Mouse (Mus musculus) brown adipose tissue, adult 24 weeks (tissue): ENCODE measurements at regions not wholly inside any gene's neighbourhood (a gene's known extent, or its start where the extent isn't known, plus 50 kb on each side); places are given as distances from the start of the nearest gene placed in this dataset.
"Not testable (repeated sequence)": the region's sequence is repeated elsewhere in the genome, so short reads cannot be mapped to it uniquely, and the experiment has no call there.

Experiments used
- H3K27ac ChIP-seq: fragments of 200-500 bp; replicated peaks from 2 replicates; pipeline ENCODE4 v1.5.1; 2012; ENCODE audit warnings: low read depth, mild to moderate bottlenecking, low read length
- H3K4me1 ChIP-seq: fragments of 200-500 bp; 2 replicates; pipeline ENCODE4 v1.6.1; 2012; ENCODE audit warnings: low read length, mixed read lengths; ENCODE audit not compliant: control insufficient read depth, insufficient read depth, insufficient read length
- H3K4me3 ChIP-seq: fragments of 200-500 bp; 2 replicates; pipeline ENCODE4 v1.5.1; 2012; ENCODE audit warnings: low read depth, mild to moderate bottlenecking, low read length, moderate library complexity; ENCODE audit not compliant: insufficient read depth

DNA sequence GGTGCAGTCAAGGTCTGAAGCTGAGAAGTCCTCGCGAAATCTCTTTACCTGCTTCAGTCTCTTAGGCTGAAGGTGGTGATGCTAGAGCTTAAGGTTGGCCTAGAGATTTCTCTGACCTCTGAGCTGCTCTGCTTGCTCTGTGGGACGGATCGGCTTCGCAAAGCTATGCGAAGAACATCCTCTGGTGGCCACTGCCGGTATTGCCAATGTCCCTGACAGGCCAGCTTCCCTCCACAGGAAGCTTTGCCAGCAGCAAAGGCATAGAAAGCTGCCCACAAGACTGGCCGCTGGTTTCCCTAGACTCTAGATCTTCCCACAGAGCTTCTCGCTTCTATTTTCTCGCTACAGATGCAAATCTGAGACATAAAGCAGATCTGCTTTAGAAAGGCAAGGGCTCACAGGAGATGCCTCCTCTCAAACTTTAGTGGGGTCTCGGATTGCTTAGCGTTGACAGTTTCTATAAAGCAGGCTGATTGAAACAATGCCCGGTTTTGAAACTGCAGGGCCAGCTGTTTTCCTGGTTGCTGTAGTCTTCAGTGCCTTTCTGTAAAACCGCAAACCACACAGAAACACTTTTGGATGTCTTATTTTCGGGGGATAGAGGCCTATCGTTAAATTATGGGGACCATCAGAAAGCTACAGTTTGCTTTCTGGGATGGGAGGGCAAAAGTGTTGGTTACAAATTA lies 153.7 kb downstream of the Car8 start:
- H3K4me1 ChIP-seq = no peaks in the 10 kb centered on the region
- H3K4me3 ChIP-seq = no peak overlapping the region
- no peak overlapping the region for H3K27ac ChIP-seq

DNA sequence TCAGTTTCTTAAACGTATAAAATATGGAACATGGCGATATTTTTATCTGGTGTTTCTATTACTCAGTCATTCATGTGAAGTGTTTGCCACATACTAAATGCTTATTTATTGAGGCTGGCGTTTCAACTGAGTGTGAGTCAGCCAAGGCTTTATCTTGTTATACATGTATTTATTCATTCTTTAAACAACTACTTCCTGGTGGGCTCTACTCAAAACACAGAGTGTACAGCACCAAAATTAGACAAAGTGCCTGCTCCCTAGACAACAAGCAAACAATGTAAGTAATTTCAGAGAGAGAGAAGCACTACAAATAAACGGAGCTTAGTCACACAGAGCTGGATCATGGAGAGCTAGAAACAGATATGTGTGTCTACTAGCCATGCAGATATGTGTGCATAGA lies 159.5 kb downstream of the Car8 start:
- Histone ChIP-seq H3K27ac (no peak overlapping the region), H3K4me3 (no peak overlapping the region), H3K4me1 (no peaks in the 10 kb centered on the region)

- Histone ChIP-seq H3K4me3 (no peak overlapping the region), H3K27ac (no peak overlapping the region), H3K4me1 (no peaks in the 10 kb centered on the region)
Observed at GRCm38 (mm10) chr4:8072989-8073573, 165.8 kb downstream of the Car8 start.

DNA sequence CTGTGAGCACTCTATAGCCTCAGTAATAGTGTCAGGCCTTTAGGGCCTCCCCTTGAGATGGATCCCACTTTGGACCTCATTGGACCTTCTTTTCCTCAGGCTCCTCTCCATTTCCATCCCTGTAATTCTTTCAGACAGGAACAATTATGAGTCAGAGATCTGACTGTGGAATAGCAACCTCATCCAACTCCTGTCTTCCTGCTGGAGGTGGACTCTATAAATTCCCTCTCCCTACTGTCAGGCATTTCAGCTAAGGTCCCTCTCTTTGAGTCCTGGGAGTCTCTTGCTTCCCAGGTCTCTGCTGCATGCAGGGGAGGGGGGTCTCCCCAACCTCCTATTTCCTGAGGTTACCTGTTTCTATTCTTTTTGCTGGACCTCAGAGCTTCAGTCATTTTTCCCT lies 168.1 kb downstream of the Car8 start:
- H3K4me3 ChIP-seq, H3K27ac ChIP-seq, H3K4me1 ChIP-seq: not testable (repeated sequence)

DNA sequence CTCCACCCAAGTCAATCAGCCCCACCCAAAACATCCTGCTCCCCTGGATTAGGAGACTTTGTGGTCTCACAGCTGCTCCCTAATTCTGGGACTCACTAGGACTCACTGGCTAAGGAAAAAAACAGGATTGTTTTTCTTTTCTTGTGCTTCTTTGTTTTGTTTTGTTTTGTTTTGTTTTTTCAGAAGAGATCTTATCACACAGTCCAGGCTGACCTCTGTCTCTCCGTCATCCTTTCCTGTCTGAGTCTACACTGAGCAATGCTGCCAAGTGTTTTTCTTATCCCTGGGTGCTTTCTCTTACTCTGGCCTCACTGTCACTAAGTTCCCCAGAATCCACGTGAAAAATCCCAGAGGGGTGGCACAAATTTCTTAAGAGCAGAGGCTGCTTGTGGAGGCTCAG lies 170.8 kb downstream of the Car8 start:
- H3K4me3 ChIP-seq = no peak overlapping the region
- no peak overlapping the region; the same call in 1 of the 2 replicates for H3K27ac ChIP-seq
- peaks cover 7% of the 10 kb centered on the region; the same call in 1 of the 2 replicates for H3K4me1 ChIP-seq

DNA sequence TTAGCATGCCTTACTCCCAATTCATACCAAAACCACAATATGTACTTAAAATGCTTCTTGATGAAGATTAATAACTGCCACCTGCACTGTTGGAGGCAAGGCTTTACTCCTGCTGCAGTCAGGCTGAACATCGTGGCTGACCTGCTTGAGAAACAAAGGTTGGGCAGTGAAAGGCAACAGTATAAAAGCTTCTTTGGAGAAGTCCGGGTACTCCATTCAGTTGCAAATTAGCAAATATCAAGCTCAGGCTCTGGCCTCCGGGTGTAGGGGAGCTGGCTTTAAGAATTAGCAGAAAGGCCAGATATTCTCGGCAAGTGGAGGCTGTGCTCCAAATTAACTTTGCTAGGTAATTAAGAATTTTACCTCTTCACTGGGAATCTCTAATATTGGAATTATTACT lies 197.1 kb downstream of the Car8 start:
- no peaks in the 10 kb centered on the region for H3K4me1 ChIP-seq
- no peak overlapping the region for H3K4me3 ChIP-seq
- no peak overlapping the region for H3K27ac ChIP-seq

GRCm38 (mm10) chr4:8037863-8038262 lies 201.0 kb downstream of the Car8 start:
- Histone ChIP-seq H3K4me3 (no peak overlapping the region), H3K4me1 (no peaks in the 10 kb centered on the region), H3K27ac (no peak overlapping the region)

GRCm38 (mm10) chr4:8033402-8033801 lies 205.4 kb downstream of the Car8 start:
- not testable (repeated sequence) for H3K4me1 ChIP-seq, H3K4me3 ChIP-seq, H3K27ac ChIP-seq

DNA sequence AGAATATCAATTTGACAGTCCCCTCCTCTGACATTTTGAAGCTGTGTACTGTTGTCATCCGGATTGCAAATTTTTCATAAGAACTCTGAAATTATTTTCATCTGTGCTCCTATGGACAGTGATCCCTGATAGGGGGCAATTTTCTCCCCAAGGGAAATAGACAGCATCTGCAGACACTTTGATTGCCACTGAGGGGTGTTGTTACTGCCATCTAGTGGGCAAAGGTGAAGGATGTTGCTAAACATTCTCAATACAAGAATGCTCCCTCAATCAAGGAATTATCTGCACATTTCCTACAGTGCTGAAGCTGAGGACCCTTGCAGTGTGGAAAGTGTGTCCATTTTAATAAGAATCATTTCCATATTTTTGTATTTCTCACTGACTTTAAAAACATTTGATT lies 233.7 kb downstream of the Car8 start:
- Histone ChIP-seq H3K4me3 (no peak overlapping the region), H3K27ac (no peak overlapping the region), H3K4me1 (no peaks in the 10 kb centered on the region)

- no peak overlapping the region for H3K4me3 ChIP-seq
- no peak overlapping the region for H3K27ac ChIP-seq
- no peaks in the 10 kb centered on the region for H3K4me1 ChIP-seq
Observed at GRCm38 (mm10) chr4:7997575-7997953, 241.3 kb downstream of the Car8 start.

DNA sequence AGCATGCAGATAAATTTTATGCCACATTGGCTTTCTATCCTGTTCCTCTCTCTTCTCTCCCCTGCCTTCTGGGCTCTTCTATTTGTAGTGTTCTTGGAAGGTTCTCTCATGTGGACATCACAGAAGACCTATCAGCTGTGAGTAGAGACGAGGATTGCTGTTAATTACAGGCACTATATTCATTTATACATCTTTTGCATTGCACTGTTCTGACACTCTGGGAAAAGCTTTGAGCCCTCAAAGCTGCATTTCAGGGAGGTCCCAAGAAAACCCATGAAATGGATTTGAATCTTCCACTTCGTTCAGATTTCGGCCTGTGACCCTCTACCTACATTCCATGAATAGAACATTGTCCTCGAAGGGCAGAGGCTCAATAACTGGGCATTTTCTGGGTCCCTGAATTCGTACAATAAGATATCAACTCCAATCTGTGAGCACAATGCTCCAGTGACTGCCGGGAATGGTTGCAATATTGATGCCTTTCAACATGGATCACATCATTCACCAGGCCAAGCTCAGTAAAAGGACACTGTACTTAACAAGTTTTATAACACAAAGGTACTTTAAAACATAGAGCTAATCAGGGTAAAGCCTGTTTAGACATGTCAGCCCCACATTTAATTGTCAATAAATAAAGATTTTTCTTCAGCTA lies 241.8 kb downstream of the Car8 start:
- Histone ChIP-seq H3K27ac (no peak overlapping the region), H3K4me3 (no peak overlapping the region), H3K4me1 (no peaks in the 10 kb centered on the region)

- no peaks in the 10 kb centered on the region for H3K4me1 ChIP-seq
- no peak overlapping the region for H3K27ac ChIP-seq
- H3K4me3 ChIP-seq = no peak overlapping the region
Observed at GRCm38 (mm10) chr4:7992944-7993343, 245.9 kb downstream of the Car8 start.

GRCm38 (mm10) chr4:7987781-7988180 lies 251.1 kb downstream of the Car8 start:
- Histone ChIP-seq H3K4me1 (no peaks in the 10 kb centered on the region), H3K27ac (no peak overlapping the region), H3K4me3 (no peak overlapping the region)

DNA sequence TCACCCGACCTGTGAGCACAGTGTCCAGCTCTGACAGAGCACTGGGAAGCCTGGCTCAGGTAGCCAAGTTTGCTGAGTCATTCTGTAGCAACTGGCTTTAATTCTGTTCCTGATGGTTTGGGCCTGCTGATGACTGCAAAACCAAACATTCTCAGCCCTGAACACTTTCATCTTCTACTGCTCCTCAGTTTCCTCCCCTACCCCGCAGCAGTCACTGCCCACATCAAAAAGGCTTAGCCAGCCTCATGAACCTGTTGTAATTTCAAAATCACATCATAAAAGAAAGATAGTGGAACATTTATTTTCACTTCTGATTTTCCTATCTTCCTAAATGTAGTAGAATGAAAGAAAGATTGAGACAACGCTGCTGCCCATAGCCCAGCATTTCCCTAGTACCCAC lies 251.5 kb downstream of the Car8 start:
- Histone ChIP-seq H3K4me1 (no peaks in the 10 kb centered on the region), H3K27ac (no peak overlapping the region), H3K4me3 (no peak overlapping the region)

GRCm38 (mm10) chr4:7984814-7985213 lies 254.0 kb downstream of the Car8 start:
- no peak overlapping the region for H3K4me3 ChIP-seq
- H3K27ac ChIP-seq = no peak overlapping the region
- H3K4me1 ChIP-seq = no peaks in the 10 kb centered on the region

DNA sequence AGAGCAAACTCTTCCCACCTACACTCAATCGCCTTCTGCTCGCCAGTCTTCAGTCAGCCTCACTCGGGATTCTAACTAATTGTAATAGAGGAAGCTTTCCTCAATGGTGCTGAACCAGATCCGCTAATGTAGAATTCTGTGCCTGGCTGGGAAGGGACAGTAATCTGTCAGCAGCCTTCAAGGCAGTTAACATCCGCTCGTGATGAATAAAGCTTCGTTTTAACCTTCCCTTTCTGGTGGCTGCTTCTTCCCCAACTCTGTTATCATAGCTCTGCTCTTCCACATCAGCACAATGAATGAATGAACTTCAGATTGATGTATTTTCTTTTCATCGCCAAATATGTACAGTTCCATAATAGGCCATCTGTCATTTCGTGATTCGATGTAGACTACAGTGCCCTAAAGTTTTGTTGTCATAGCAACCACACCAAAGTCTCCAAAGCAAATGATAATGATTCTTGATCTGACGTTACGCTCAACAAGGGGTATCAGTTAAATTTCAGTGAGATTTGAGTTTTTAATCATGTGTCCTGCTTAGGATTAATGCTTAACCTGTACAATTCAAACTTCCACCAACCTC lies 259.0 kb downstream of the Car8 start:
- no peak overlapping the region for H3K27ac ChIP-seq
- no peak overlapping the region for H3K4me3 ChIP-seq
- H3K4me1 ChIP-seq = no peaks in the 10 kb centered on the region
